ENCODE assay signal across 34 mouse cellular contexts in the genomic region with DNA sequence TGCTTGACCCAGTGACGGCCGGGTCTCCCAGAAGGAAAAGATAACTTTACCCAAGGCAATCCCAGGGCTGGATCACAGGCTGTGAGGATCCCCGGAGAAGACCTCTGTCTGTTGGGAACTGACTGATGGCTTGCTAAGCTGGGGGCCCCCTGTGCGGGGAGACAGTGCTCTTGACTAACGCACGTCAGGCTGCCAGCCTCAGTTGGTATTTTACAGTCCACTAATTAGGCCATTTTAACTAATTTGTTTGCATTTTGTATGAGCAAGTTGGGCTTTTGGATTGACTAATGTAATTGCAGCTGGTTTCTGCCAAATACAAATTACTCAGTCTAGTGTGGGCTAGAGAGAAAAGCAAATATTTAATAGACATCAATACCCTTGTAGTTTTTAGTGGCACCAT. TPM values are rescaled to one million over a fixed set of nuclear protein-coding genes. Genes with fewer than 3 reads are reported as not detected.
"Had no signal": no experiment of that assay in that cellular context is flagged by ENCODE, and none has a peak within 500 bp of the region (broad histone marks: within the 10 kb centered on the region; RNA-seq: fewer than 3 reads in every experiment).

No protein-coding gene starts in this region.

- DNase-seq: gastrocnemius, postnatal 10 days; gastrocnemius, postnatal 25 days; heart, adult 18-20 months; heart, postnatal 10 days; heart, postnatal 4 days; kidney, adult 11 months; kidney, adult 2 months; kidney, adult 9 months; kidney, postnatal 14 days; kidney, postnatal 36 days; layer of hippocampus, adult 9-11 months; layer of hippocampus, postnatal 36 days; left cerebral cortex, postnatal 4 days; lung, adult 18-20 months had no signal

- H3K9me3 ChIP-seq: heart, embryonic 10.5 days; hindbrain, embryonic 10.5 days; hindbrain, embryonic 12.5 days; limb, embryonic 15.5 days; liver, embryonic 12.5 days had no signal

- H3K4me3 ChIP-seq: heart, embryonic 10.5 days; heart, embryonic 12.5 days; hindbrain, embryonic 10.5 days; hindbrain, embryonic 12.5 days; kidney, embryonic 15.5 days; limb, embryonic 13.5 days; limb, embryonic 15.5 days; liver, embryonic 12.5 days had no signal

- ATAC-seq: hindbrain, embryonic 16.5 days; inflammation-experienced regulatory T-cells, adult 6 months; intestine, embryonic 16.5 days; liver, embryonic 12.5 days had no signal

- H3K36me3 ChIP-seq: heart, embryonic 10.5 days; heart, embryonic 12.5 days; hindbrain, embryonic 10.5 days; hindbrain, embryonic 12.5 days; kidney, embryonic 15.5 days; limb, embryonic 13.5 days; limb, embryonic 15.5 days; liver, embryonic 12.5 days had no signal

- H3K9ac ChIP-seq: heart, embryonic 12.5 days; hindbrain, embryonic 12.5 days; hindbrain, embryonic 14.5 days; kidney, embryonic 15.5 days; limb, embryonic 13.5 days; limb, embryonic 15.5 days; liver, embryonic 12.5 days; liver, embryonic 14.5 days had no signal

- H3K4me1 ChIP-seq: heart, embryonic 10.5 days; hindbrain, embryonic 10.5 days; hindbrain, embryonic 12.5 days; kidney, embryonic 15.5 days; limb, embryonic 13.5 days; liver, embryonic 12.5 days had no signal

- H3K4me2 ChIP-seq: heart, embryonic 12.5 days; hindbrain, embryonic 12.5 days; hindbrain, embryonic 14.5 days; kidney, embryonic 15.5 days; limb, embryonic 13.5 days; limb, embryonic 15.5 days; liver, embryonic 12.5 days had no signal

- H3K27ac ChIP-seq: heart, embryonic 10.5 days; hindbrain, embryonic 10.5 days; hindbrain, embryonic 12.5 days; hindbrain, embryonic 14.5 days; kidney, embryonic 15.5 days; kidney, postnatal 0 days; limb, embryonic 13.5 days; limb, embryonic 15.5 days; liver, embryonic 12.5 days; liver, embryonic 14.5 days had no signal

RNA-seq across cellular contexts. Expression of gene Six3, which starts 21.4 kb away (rescaled TPM):
- polyA plus RNA-seq: heart, embryonic 12.5 days; heart, embryonic 14.5 days; heart, embryonic 16.5 days; hindbrain, embryonic 14.5 days; intestine, embryonic 16.5 days; kidney, adult 2 months; kidney, embryonic 15.5 days; kidney, postnatal 0 days; large intestine, adult 2 months; limb, embryonic 11.5 days; limb, embryonic 13.5 days; limb, embryonic 15.5 days; liver, adult 2 months; liver, embryonic 12.5 days; liver, embryonic 16.5 days had no signal
